Mouse (Mus musculus) forebrain, embryonic 16.5 days (tissue): ENCODE results near the gene Fmnl2. TPM values are rescaled to one million over a fixed set of nuclear protein-coding genes. Genes with fewer than 3 reads are reported as not detected.
A peak's percentile ranks its signal among the peaks of the same experiment; 100 is the strongest.

Experiments
- ATAC-seq: fragments of 200-750 bp; cut with Nextera tagmentation; 2 replicates; pipeline ENCODE4 v1.8.0; 2017; ENCODE audit warnings: mild to moderate bottlenecking, moderate library complexity
- H3K27ac ChIP-seq: fragments of 300-500 bp; sonication (generic); 2 replicates; pipeline ENCODE4 v1.5.1; 2014; ENCODE audit warnings: low read length, control low read depth
- H3K27me3 ChIP-seq: fragments of 300-500 bp; sonication (generic); replicated peaks from 2 replicates; pipeline ENCODE4 v1.6.1; 2014; ENCODE audit warnings: low read length; ENCODE audit not compliant: control insufficient read depth, insufficient read depth
- H3K36me3 ChIP-seq: fragments of 300-500 bp; sonication (generic); 2 replicates; pipeline ENCODE4 v1.6.1; 2014; ENCODE audit not compliant: control insufficient read depth, insufficient read depth
- H3K4me1 ChIP-seq: fragments of 300-500 bp; sonication (generic); replicated peaks from 2 replicates; pipeline ENCODE4 v1.6.1; 2014; ENCODE audit warnings: low read length; ENCODE audit not compliant: control insufficient read depth, insufficient read depth
- H3K4me2 ChIP-seq: fragments of 300-500 bp; sonication (generic); 2 replicates; pipeline ENCODE4 v1.6.1; 2014; ENCODE audit warnings: mild to moderate bottlenecking, low read length, control low read depth
- H3K4me3 ChIP-seq: fragments of 300-500 bp; sonication (generic); replicated peaks from 2 replicates; pipeline ENCODE4 v1.5.1; 2014; ENCODE audit warnings: mild to moderate bottlenecking, low read length, control low read depth
- H3K9ac ChIP-seq: fragments of 300-500 bp; sonication (generic); replicated peaks from 2 replicates; pipeline ENCODE4 v1.6.1; 2014; ENCODE audit warnings: low read depth, low read length, control low read depth
- H3K9me3 ChIP-seq: fragments of 300-500 bp; sonication (generic); 2 replicates; pipeline ENCODE4 v1.6.1; 2016; ENCODE audit warnings: low read length; ENCODE audit not compliant: control insufficient read depth
- WGBS: fragments of 180-500 bp; shearing (Covaris S2); extraction: QIAGEN DNeasy Blood & Tissue Kit; methylation state at CpG from one replicate; pipeline ENCODE4 v1.1.7; 2014; 5-methylcytosine and 5-hydroxymethylcytosine counted together
- polyA plus RNA-seq: library from polyadenylated mRNA; unstranded; fragments of >200 nt; fragmentation: Nextera tagmentation; extraction: Ambion mirVana; gene quantifications from 2 replicates; pipeline ENCODE4 v1.2.1, GENCODE M21; 2015

Fmnl2 gene
- polyA plus RNA-seq, 1 experiment from 2014 or later = 15.5 TPM

DNA sequence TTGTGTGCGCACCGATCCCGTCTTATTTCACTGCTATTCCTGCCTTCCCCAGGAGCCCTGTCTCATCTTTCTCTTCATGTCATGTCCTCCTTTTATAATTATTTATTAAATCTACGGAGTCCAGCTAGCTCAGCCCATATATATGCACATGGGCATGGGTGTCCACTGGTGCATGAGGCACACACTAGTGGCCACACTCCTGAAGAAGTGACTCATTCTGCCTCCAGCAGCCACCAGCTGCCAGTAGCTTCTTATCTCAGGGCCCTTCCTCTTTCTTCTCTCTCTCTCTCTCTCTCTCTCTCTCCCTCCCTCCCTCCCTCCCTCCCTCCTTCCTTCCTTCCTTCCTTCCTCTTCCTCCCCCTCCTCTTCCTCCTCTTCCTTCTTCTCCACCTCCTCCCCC is 43.1 kb downstream of the Fmnl2 start:
- Histone ChIP-seq H3K27ac (no peak overlapping the region), H3K4me2 (no peak overlapping the region), H3K9ac (no peak overlapping the region), H3K4me1 (peaks cover 17% of the 10 kb centered on the region), H3K27me3 (no peaks in the 10 kb centered on the region), H3K36me3 (no peaks in the 10 kb centered on the region), H3K9me3 (no peaks in the 10 kb centered on the region), H3K4me3 (no peak overlapping the region)
- 97% methylated on average over 4 of the region's 4 CpGs for WGBS
- no peak for ATAC-seq

GRCm38 (mm10) chr2:52901300-52902013 is 43.8 kb downstream of the Fmnl2 start:
- Histone ChIP-seq H3K27ac (no peak overlapping the region), H3K9me3 (no peaks in the 10 kb centered on the region), H3K4me3 (no peak overlapping the region), H3K4me2 (no peak overlapping the region), H3K9ac (no peak overlapping the region), H3K36me3 (no peaks in the 10 kb centered on the region), H3K27me3 (no peaks in the 10 kb centered on the region), H3K4me1 (peaks cover 17% of the 10 kb centered on the region)
- 70% methylated on average over 6 of the region's 6 CpGs for WGBS
- peak; percentile 37; the same call in 1 of the 2 replicates for ATAC-seq

- Histone ChIP-seq H3K27ac (no peak overlapping the region), H3K4me2 (no peak overlapping the region), H3K27me3 (no peaks in the 10 kb centered on the region), H3K36me3 (no peaks in the 10 kb centered on the region), H3K9me3 (no peaks in the 10 kb centered on the region), H3K4me1 (peaks cover 17% of the 10 kb centered on the region), H3K9ac (no peak overlapping the region), H3K4me3 (no peak overlapping the region)
- WGBS = 51% methylated on average over 3 of the region's 3 CpGs
- ATAC-seq = no peak
Measured at GRCm38 (mm10) chr2:52902456-52902855, 44.8 kb downstream of the Fmnl2 start.

DNA sequence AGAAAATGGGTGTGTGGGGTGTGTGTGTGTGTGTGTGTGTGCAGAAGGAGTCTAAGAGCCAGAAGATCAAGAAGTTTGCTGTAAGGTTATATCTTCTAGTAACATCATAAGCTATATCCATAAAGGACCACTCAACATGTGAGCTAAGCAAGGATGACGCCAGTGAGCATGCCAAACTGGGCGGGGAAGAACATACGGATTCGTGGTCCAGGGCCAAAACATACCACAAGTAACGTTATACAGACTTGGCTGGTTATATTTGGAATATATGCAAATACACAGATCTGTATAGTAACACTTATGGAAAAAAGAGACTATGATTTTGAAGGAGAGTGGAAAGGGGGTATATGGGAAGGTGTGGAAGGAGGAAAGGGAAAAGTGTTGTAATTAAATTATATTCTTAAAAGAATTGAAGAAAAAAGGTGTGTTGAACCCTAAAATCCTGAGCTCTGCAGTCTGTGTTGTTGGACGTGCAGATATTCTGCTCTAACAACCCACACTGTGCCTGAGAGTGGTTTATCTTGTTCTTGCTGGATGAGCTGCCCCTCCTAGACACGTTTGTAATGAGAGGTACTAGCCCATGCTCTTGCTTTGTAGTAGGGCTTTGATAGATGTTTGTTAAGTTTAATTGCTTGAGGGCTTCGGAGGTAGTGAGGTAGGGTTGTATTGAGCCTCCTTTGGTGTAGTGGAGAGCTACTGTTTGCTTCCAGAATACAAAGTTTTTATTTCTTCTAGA is 45.7 kb downstream of the Fmnl2 start:
- H3K4me3 ChIP-seq = no peak overlapping the region
- H3K27ac ChIP-seq = no peak overlapping the region
- no peaks in the 10 kb centered on the region for H3K9me3 ChIP-seq
- H3K4me2 ChIP-seq = no peak overlapping the region
- WGBS = 59% methylated on average over 8 of the region's 8 CpGs
- peak; percentile 63 for ATAC-seq
- H3K9ac ChIP-seq = no peak overlapping the region
- H3K36me3 ChIP-seq = no peaks in the 10 kb centered on the region
- peaks cover 17% of the 10 kb centered on the region for H3K4me1 ChIP-seq
- H3K27me3 ChIP-seq = no peaks in the 10 kb centered on the region

DNA sequence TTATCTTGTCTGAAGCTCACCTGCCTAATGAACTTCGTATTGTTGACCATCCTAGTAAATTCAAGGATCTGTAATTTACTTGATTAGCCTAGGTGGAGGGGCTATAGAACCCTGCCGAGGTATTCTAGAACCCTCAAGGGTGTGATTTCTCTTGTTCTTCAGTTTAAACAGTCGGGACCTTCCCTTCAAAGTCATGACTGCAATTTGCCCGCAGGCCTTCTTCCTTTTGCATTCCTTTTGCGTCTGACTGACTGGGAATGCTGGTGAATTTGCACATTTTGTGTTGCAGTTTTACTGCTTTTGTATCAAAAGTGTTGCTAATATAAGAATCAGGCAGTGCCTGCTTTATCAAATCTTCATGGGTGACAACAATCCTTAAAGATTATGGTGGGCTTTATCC is 46.9 kb downstream of the Fmnl2 start:
- no peak overlapping the region for H3K27ac ChIP-seq
- no peak overlapping the region for H3K9ac ChIP-seq
- WGBS = 72% methylated on average over 5 of the region's 5 CpGs
- no peaks in the 10 kb centered on the region for H3K9me3 ChIP-seq
- no peak overlapping the region for H3K4me3 ChIP-seq
- H3K4me2 ChIP-seq = no peak overlapping the region
- no peaks in the 10 kb centered on the region for H3K27me3 ChIP-seq
- no peaks in the 10 kb centered on the region for H3K36me3 ChIP-seq
- H3K4me1 ChIP-seq = peaks cover 17% of the 10 kb centered on the region
- no peak for ATAC-seq

GRCm38 (mm10) chr2:52913311-52913710 is 55.7 kb downstream of the Fmnl2 start:
- no peak overlapping the region for H3K4me3 ChIP-seq
- 21% methylated on average over 2 of the region's 2 CpGs for WGBS
- peaks cover 13% of the 10 kb centered on the region for H3K4me1 ChIP-seq
- H3K9ac ChIP-seq = no peak overlapping the region
- H3K27ac ChIP-seq = no peak overlapping the region
- H3K36me3 ChIP-seq = no peaks in the 10 kb centered on the region
- H3K9me3 ChIP-seq = no peaks in the 10 kb centered on the region
- no peaks in the 10 kb centered on the region for H3K27me3 ChIP-seq
- no peak overlapping the region for H3K4me2 ChIP-seq
- no peak for ATAC-seq

- Histone ChIP-seq H3K9me3 (no peaks in the 10 kb centered on the region), H3K4me3 (no peak overlapping the region), H3K4me1 (peaks cover 13% of the 10 kb centered on the region), H3K36me3 (no peaks in the 10 kb centered on the region), H3K27ac (no peak overlapping the region), H3K4me2 (no peak overlapping the region), H3K9ac (no peak overlapping the region), H3K27me3 (no peaks in the 10 kb centered on the region)
- WGBS = 13% methylated on average over 5 of the region's 5 CpGs
- ATAC-seq = no peak
Measured at GRCm38 (mm10) chr2:52913746-52914145, 56.1 kb downstream of the Fmnl2 start.

DNA sequence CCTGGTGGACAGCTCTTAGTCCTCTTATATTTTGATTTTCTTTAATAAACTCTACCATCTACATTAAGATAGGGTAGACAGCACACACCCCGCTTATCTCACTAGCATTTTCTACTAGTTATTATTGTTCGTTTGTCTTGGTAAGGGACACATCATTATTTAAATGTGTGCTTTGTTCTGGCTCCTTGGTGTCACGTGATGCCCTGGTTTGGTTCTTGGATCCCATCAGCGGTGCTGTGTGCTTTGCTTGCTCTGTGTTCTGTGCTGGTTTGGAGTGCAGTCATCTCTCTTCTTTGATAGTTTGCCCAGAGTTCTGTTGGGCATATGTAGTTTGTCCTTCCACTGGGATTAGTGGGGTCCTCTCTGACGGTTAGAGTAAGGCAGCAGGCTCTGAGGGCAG is 57.9 kb downstream of the Fmnl2 start:
- no peak for ATAC-seq

DNA sequence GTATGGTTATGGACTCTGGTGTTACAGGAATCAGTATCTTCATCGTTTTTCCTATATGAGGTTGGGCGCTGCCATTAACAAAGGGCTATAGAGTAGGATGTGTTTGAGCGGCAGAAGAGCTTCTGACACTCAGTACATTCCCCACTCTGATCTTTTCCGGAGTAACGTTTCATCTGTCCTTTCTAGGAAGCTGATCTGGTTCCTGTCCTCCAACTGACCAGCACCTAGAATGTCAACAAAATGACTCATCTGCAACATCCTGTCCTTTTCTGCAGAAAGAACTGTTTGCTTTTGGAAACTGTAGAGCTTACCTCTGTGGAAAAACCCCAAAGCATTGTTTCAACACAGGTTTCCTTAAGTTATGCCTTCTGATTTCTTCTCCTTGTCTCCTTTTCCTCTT is 60.4 kb downstream of the Fmnl2 start:
- Histone ChIP-seq H3K9ac (no peak overlapping the region), H3K27ac (no peak overlapping the region), H3K27me3 (no peaks in the 10 kb centered on the region), H3K4me2 (no peak overlapping the region), H3K4me1 (peaks cover 20% of the 10 kb centered on the region), H3K4me3 (no peak overlapping the region), H3K36me3 (no peaks in the 10 kb centered on the region), H3K9me3 (no peaks in the 10 kb centered on the region)
- WGBS = 81% methylated on average over 5 of the region's 5 CpGs
- ATAC-seq = no peak

More for the DNA sequence above, 57.9 kb downstream of the Fmnl2 start:
- no peak overlapping the region for H3K27ac ChIP-seq
- H3K9me3 ChIP-seq = no peaks in the 10 kb centered on the region
- H3K4me3 ChIP-seq = no peak overlapping the region
- peaks cover 17% of the 10 kb centered on the region for H3K4me1 ChIP-seq
- no peak overlapping the region for H3K4me2 ChIP-seq
- WGBS = 76% methylated on average over 5 of the region's 5 CpGs
- H3K9ac ChIP-seq = no peak overlapping the region
- H3K27me3 ChIP-seq = no peaks in the 10 kb centered on the region
- no peaks in the 10 kb centered on the region for H3K36me3 ChIP-seq
